Mouse (Mus musculus): ENCODE data around the gene Bbof1.
A peak's percentile ranks its signal among the peaks of the same experiment; 100 is the strongest.

Gene Bbof1

GRCm38 (mm10) chr12:84408819-84409507, at the start of gene Bbof1, which contains the start of gene Entpd5:
Bbof1 (plus strand) TSS chr12:84409071.
Entpd5 (minus strand) TSS chr12:84409029.
- DNase-seq (ENCODE audit: low spot score in 2 of 2): peak; percentile 87 to 90

GRCm38 (mm10) chr12:84361555-84362489, 47.0 kb upstream of the Bbof1 start, which contains the start of the genes Coq6 and Fam161b:
Coq6 (plus strand) TSS chr12:84361657.
Fam161b (minus strand) TSS chr12:84361833.
- DNase-seq (ENCODE audit: low spot score in 2 of 2): peak; percentile 97 to 98

- no peak for DNase-seq (ENCODE audit: low spot score in 2 of 2)
These were observed 46.0 kb upstream of the Bbof1 start for GRCm38 (mm10) chr12:84362872-84363271.

GRCm38 (mm10) chr12:84364291-84364690, 44.6 kb upstream of the Bbof1 start:
- no peak for DNase-seq (ENCODE audit: low spot score in 2 of 2)

- DNase-seq (ENCODE audit: low spot score in 2 of 2): no peak
These were observed 43.7 kb upstream of the Bbof1 start for GRCm38 (mm10) chr12:84365137-84365536.

- DNase-seq (ENCODE audit: low spot score in 2 of 2): no peak
These were observed 41.9 kb upstream of the Bbof1 start for GRCm38 (mm10) chr12:84366971-84367370.

- DNase-seq (ENCODE audit: low spot score in 2 of 2): no peak
These were observed 37.2 kb upstream of the Bbof1 start for GRCm38 (mm10) chr12:84371647-84372046.

GRCm38 (mm10) chr12:84373831-84374481, 34.9 kb upstream of the Bbof1 start:
- DNase-seq (ENCODE audit: low spot score in 2 of 2): no peak

GRCm38 (mm10) chr12:84382369-84382768, 26.5 kb upstream of the Bbof1 start:
- DNase-seq (ENCODE audit: low spot score in 2 of 2): peak; percentile 42 to 45

- peak; percentile 49 to 78 for DNase-seq (ENCODE audit: low spot score in 2 of 2)
These were observed 24.2 kb upstream of the Bbof1 start for GRCm38 (mm10) chr12:84384644-84385081.

- no peak for DNase-seq (ENCODE audit: low spot score in 2 of 2)
These were observed 23.5 kb upstream of the Bbof1 start for GRCm38 (mm10) chr12:84385408-84385807.

GRCm38 (mm10) chr12:84388097-84388496, 20.8 kb upstream of the Bbof1 start:
- DNase-seq (ENCODE audit: low spot score in 2 of 2): peak in 1 of 2 experiments; percentile 21

- DNase-seq (ENCODE audit: low spot score in 2 of 2): peak in 1 of 2 experiments; percentile 11
These were observed 20.0 kb upstream of the Bbof1 start for GRCm38 (mm10) chr12:84388774-84389400.

- DNase-seq (ENCODE audit: low spot score in 2 of 2): peak in 1 of 2 experiments; percentile 20
These were observed 18.5 kb upstream of the Bbof1 start for GRCm38 (mm10) chr12:84390336-84390735.

GRCm38 (mm10) chr12:84392681-84393080, 16.2 kb upstream of the Bbof1 start:
- DNase-seq (ENCODE audit: low spot score in 2 of 2): no peak

GRCm38 (mm10) chr12:84393847-84394246, 15.0 kb upstream of the Bbof1 start:
- DNase-seq (ENCODE audit: low spot score in 2 of 2): no peak

- DNase-seq (ENCODE audit: low spot score in 2 of 2): no peak
These were observed 11.8 kb upstream of the Bbof1 start for GRCm38 (mm10) chr12:84396947-84397679.

GRCm38 (mm10) chr12:84397685-84398084, 11.2 kb upstream of the Bbof1 start:
- DNase-seq (ENCODE audit: low spot score in 2 of 2): no peak

GRCm38 (mm10) chr12:84398629-84399028, 10.2 kb upstream of the Bbof1 start:
- no peak for DNase-seq (ENCODE audit: low spot score in 2 of 2)

- no peak for DNase-seq (ENCODE audit: low spot score in 2 of 2)
These were observed 9.7 kb upstream of the Bbof1 start for GRCm38 (mm10) chr12:84399135-84399534.

GRCm38 (mm10) chr12:84399663-84400062, 9.2 kb upstream of the Bbof1 start:
- DNase-seq (ENCODE audit: low spot score in 2 of 2): no peak

Measured in heart, adult 9 months (tissue).